Mouse (Mus musculus): Measurements from ENCODE around the gene Dync1i1.

Gene Dync1i1

GRCm38 (mm10) chr6:5858901-5859598 is 133.6 kb downstream of the Dync1i1 start:
- peak; percentile 18 for DNase-seq

GRCm38 (mm10) chr6:5859630-5860029 is 134.2 kb downstream of the Dync1i1 start:
- no peak for DNase-seq

- no peak for DNase-seq
Observed at GRCm38 (mm10) chr6:5866091-5866490, 140.7 kb downstream of the Dync1i1 start.

GRCm38 (mm10) chr6:5867221-5867620 is 141.8 kb downstream of the Dync1i1 start:
- DNase-seq = no peak

GRCm38 (mm10) chr6:5871060-5871459 is 145.6 kb downstream of the Dync1i1 start:
- no peak for DNase-seq

GRCm38 (mm10) chr6:5871581-5872298 is 146.3 kb downstream of the Dync1i1 start:
- DNase-seq = no peak

GRCm38 (mm10) chr6:5889341-5889740 is 163.9 kb downstream of the Dync1i1 start:
- DNase-seq = no peak

- no peak for DNase-seq
Observed at GRCm38 (mm10) chr6:5911295-5911694, 185.9 kb downstream of the Dync1i1 start.

- no peak for DNase-seq
Observed at GRCm38 (mm10) chr6:5915028-5915427, 189.6 kb downstream of the Dync1i1 start.

GRCm38 (mm10) chr6:5920670-5921069 is 195.2 kb downstream of the Dync1i1 start:
- no peak for DNase-seq

GRCm38 (mm10) chr6:5922676-5923075 is 197.2 kb downstream of the Dync1i1 start:
- no peak for DNase-seq

- DNase-seq = no peak
Observed at GRCm38 (mm10) chr6:5923148-5923547, 197.7 kb downstream of the Dync1i1 start.

GRCm38 (mm10) chr6:5930140-5930539 is 204.7 kb downstream of the Dync1i1 start:
- peak; percentile 39 for DNase-seq

- DNase-seq = no peak
Observed at GRCm38 (mm10) chr6:5935587-5936353, 210.3 kb downstream of the Dync1i1 start.

- no peak for DNase-seq
Observed at GRCm38 (mm10) chr6:5949812-5950392, 224.5 kb downstream of the Dync1i1 start.

- DNase-seq = no peak
Observed at GRCm38 (mm10) chr6:5956316-5956913, 231.0 kb downstream of the Dync1i1 start.

- no peak for DNase-seq
Observed at GRCm38 (mm10) chr6:5960728-5961127, 235.3 kb downstream of the Dync1i1 start.

GRCm38 (mm10) chr6:5961960-5962359 is 236.5 kb downstream of the Dync1i1 start:
- no peak for DNase-seq

GRCm38 (mm10) chr6:5966376-5966775 is 240.9 kb downstream of the Dync1i1 start:
- DNase-seq = no peak

GRCm38 (mm10) chr6:5966806-5967445 is 241.5 kb downstream of the Dync1i1 start:
- no peak for DNase-seq

GRCm38 (mm10) chr6:5967545-5967944 is 242.1 kb downstream of the Dync1i1 start:
- DNase-seq = no peak

GRCm38 (mm10) chr6:5969613-5970012 is 244.2 kb downstream of the Dync1i1 start:
- no peak for DNase-seq

All from right cerebral cortex, postnatal 14 days (tissue).